Mouse (Mus musculus) intestine, postnatal 0 days (tissue): ENCODE results near the gene Nfix. TPM values are rescaled to one million over a fixed set of nuclear protein-coding genes. Genes with fewer than 3 reads are reported as not detected.

Experiments used
- ATAC-seq: fragments of 200-750 bp; cut with Nextera tagmentation; 2 replicates; pipeline ENCODE4 v1.8.0; 2017; ENCODE audit warnings: mild to moderate bottlenecking, moderate TSS enrichment, moderate library complexity
- H3K27ac ChIP-seq: fragments of 300-500 bp; sonication (generic); 2 replicates; pipeline ENCODE4 v1.5.1; 2014; ENCODE audit warnings: mild to moderate bottlenecking, low read depth, low read length, moderate library complexity
- H3K27me3 ChIP-seq: fragments of 300-500 bp; sonication (generic); replicated peaks from 2 replicates; pipeline ENCODE4 v1.6.1; 2014; ENCODE audit warnings: low read length, mixed read lengths; ENCODE audit not compliant: control insufficient read depth, insufficient read depth
- H3K36me3 ChIP-seq: fragments of 300-500 bp; sonication (generic); 2 replicates; pipeline ENCODE4 v1.6.1; 2014; ENCODE audit warnings: mild to moderate bottlenecking, moderate library complexity; ENCODE audit not compliant: control insufficient read depth, insufficient read depth
- H3K4me1 ChIP-seq: fragments of 300-500 bp; sonication (generic); replicated peaks from 2 replicates; pipeline ENCODE4 v1.6.1; 2014; ENCODE audit warnings: antibody characterized with exemption, low read length, mixed read lengths; ENCODE audit not compliant: control insufficient read depth, insufficient read depth
- H3K4me2 ChIP-seq: fragments of 300-500 bp; sonication (generic); replicated peaks from 2 replicates; pipeline ENCODE4 v1.6.1; 2014; ENCODE audit warnings: low read depth, mild to moderate bottlenecking, moderate library complexity
- H3K4me3 ChIP-seq: fragments of 300-500 bp; sonication (generic); 2 replicates; pipeline ENCODE4 v1.5.1; 2014; ENCODE audit warnings: low read depth, low read length
- H3K9ac ChIP-seq: fragments of 300-500 bp; sonication (generic); 2 replicates; pipeline ENCODE4 v1.6.1; 2014; ENCODE audit warnings: mild to moderate bottlenecking, low read depth, low read length
- H3K9me3 ChIP-seq: fragments of 300-500 bp; sonication (generic); 2 replicates; pipeline ENCODE4 v1.6.1; 2016; ENCODE audit warnings: mixed run types; ENCODE audit not compliant: control insufficient read depth
- CTCF ChIP-seq: sonication (generic); IDR thresholded peaks from 2 replicates; pipeline ENCODE4 v1.5.1; 2016; ENCODE audit warnings: low read depth, mild to moderate bottlenecking, control low read depth, antibody characterized with exemption, moderate library complexity
- WGBS: fragments of 180-500 bp; shearing (Covaris S2); extraction: QIAGEN DNeasy Blood & Tissue Kit; methylation state at CpG from one replicate; pipeline ENCODE4 v1.1.7; 2014; 5-methylcytosine and 5-hydroxymethylcytosine counted together
- polyA plus RNA-seq: library from polyadenylated mRNA; unstranded; fragments of >200 nt; fragmentation: Nextera tagmentation; extraction: Ambion mirVana; gene quantifications from 2 replicates; pipeline ENCODE4 v1.2.1, GENCODE M21; 2015

Gene Nfix
- polyA plus RNA-seq, 1 experiment from 2014 or later, result 12.0 TPM

DNA sequence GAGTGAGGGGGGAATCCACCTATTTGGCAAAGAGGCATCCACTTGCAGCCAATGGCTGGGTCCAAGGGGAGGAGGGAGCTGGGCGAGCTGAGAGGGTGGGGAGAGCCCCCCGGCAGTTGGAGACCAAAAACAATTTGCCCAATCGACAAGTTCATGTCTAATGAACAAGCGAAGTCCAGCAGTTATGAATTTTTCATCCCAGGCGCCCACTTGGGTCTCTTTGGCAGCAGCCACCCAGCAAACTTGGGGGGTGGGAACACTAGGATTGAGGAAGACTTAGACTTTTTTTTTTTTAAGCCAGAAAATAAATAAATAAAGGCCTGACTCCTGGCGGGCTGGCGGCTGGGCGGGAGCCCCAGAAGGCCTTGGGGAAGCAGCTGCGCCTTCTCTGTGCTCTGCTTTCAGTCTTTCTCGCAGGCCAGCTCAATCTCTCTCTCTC, 25.7 kb downstream of the Nfix start:
- Histone ChIP-seq H3K9me3 (no peaks in the 10 kb centered on the region), H3K4me3 (no peak overlapping the region), H3K27ac (no peak overlapping the region), H3K36me3 (no peaks in the 10 kb centered on the region), H3K27me3 (peaks cover 71% of the 10 kb centered on the region), H3K9ac (no peak overlapping the region), H3K4me2 (peak overlapping the region; percentile 45), H3K4me1 (0 out of 2 replicates have a peak, but pooled peaks cover 8% of the 10 kb centered on the region)
- TF ChIP-seq CTCF, result no peak
- no peak for ATAC-seq
- 7% methylated on average over 10 of the region's 10 CpGs for WGBS

DNA sequence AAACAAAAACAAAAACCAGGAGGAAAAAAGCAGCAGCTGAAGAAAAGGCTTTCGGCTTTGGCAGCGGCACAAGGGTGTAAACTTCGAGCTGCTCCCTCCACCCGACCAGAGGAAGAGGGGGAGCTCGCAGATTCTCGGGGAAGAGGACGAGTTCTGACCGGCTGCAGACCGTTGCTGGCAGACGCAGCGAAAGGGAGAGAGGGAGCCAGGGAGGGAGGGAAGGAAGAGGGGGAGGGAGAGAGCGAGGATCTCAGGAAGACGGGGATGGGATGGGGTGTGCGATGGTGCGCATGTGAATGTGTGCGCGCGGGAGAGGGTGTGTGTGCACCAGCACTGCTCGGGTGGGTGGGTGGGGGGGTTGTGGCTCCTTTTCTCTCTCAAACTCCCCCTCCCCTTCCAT, 26.3 kb downstream of the Nfix start:
- no peaks in the 10 kb centered on the region for H3K9me3 ChIP-seq
- H3K9ac ChIP-seq, result no peak overlapping the region
- H3K4me1 ChIP-seq, result 0 out of 2 replicates have a peak, but pooled peaks cover 8% of the 10 kb centered on the region
- H3K27me3 ChIP-seq, result peaks cover 67% of the 10 kb centered on the region
- ATAC-seq, result peak; percentile 54
- TF ChIP-seq CTCF, result no peak
- WGBS, result 3% methylated on average over 18 of the region's 19 CpGs
- peak overlapping the region; percentile 43 for H3K4me2 ChIP-seq
- H3K4me3 ChIP-seq, result peak overlapping the region; percentile 17
- H3K36me3 ChIP-seq, result no peaks in the 10 kb centered on the region
- no peak overlapping the region for H3K27ac ChIP-seq

DNA sequence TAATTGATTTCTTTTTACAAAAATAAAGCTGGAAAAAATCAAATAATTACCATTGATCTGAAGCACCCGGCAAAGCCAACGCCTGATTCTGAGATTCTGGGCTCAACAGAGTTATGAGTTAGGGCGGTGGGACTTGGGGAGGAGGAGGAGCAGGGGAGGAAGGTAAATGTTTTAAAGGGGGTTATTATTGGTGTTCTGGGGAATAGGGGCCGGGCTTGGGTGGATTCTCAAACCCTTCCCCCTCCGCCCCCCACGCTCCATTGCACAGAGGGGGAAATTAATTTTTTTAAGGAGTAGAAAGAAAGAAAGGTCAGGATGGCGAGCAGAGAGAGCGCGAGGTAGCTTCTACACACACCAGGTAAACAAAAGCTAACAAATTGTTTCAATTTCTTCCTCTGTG, 26.8 kb downstream of the Nfix start:
- H3K4me3 ChIP-seq, result peak overlapping the region; percentile 17
- H3K36me3 ChIP-seq, result no peaks in the 10 kb centered on the region; the same call in 1 of the 2 replicates
- no peaks in the 10 kb centered on the region for H3K9me3 ChIP-seq
- 0 out of 2 replicates have a peak, but pooled peaks cover 8% of the 10 kb centered on the region for H3K4me1 ChIP-seq
- no peak overlapping the region for H3K9ac ChIP-seq
- ATAC-seq, result no peak
- TF ChIP-seq CTCF, result no peak
- no peak overlapping the region for H3K27ac ChIP-seq
- H3K4me2 ChIP-seq, result peak overlapping the region; percentile 43
- WGBS, result 9% methylated on average over 9 of the region's 9 CpGs
- peaks cover 62% of the 10 kb centered on the region for H3K27me3 ChIP-seq

DNA sequence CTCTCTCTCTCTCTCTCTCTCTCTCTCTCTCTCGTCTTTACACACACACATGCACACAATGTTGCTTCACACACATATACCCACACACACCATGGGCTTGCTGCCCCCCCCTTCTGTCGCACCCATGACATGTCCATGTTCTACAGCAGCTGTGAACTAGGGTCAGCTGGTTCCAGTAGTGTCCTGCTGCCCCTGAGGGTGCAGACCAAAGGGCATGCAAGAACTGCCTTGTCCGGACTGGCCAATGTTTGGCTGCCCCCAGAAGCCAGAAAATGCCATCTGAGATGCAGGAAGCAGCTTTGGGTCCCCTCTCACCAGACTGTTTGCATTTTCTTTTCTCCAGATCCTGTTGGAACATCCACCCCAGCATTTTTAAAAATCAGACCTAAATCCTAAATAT, 27.5 kb downstream of the Nfix start:
- H3K36me3 ChIP-seq, result no peaks in the 10 kb centered on the region; the same call in 1 of the 2 replicates

DNA sequence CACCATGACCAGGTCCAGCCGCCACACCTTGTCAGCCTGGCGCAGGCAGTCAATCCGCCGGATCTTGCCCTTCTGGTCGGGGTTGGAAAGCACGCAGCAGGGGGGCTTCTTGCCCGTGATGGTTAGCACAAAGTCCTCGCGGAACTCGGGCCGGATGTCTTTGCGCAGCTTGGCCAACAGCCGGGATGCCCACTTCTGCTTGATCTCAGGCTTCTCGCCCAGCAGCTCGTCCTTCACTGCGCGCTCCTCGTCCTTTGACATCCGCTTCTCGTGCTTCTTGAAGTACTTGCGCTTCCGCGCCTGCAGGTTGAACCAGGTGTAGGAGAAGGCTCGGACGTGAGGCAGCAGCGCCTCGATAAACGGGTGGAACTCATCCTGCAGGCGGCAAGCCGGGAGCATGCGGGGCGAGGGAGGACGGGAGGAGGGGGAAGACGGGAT, 28.2 kb downstream of the Nfix start:
- Histone ChIP-seq H3K36me3 (no peaks in the 10 kb centered on the region; the same call in 1 of the 2 replicates), H3K4me2 (no peak overlapping the region; the same call in 1 of the 2 replicates), H3K27me3 (peaks cover 51% of the 10 kb centered on the region), H3K4me1 (0 out of 2 replicates have a peak, but pooled peaks cover 8% of the 10 kb centered on the region), H3K9ac (no peak overlapping the region), H3K4me3 (no peak overlapping the region), H3K9me3 (no peaks in the 10 kb centered on the region), H3K27ac (no peak overlapping the region)
- WGBS, result 22% methylated on average over 33 of the region's 34 CpGs
- no peak for ATAC-seq
- TF ChIP-seq CTCF, result no peak

More for the DNA sequence above, 27.5 kb downstream of the Nfix start:
- H3K9ac ChIP-seq, result no peak overlapping the region
- no peak overlapping the region for H3K4me2 ChIP-seq
- no peak overlapping the region for H3K27ac ChIP-seq
- 16% methylated on average over 3 of the region's 3 CpGs for WGBS
- H3K4me3 ChIP-seq, result no peak overlapping the region
- no peaks in the 10 kb centered on the region for H3K9me3 ChIP-seq
- peaks cover 55% of the 10 kb centered on the region for H3K27me3 ChIP-seq
- 0 out of 2 replicates have a peak, but pooled peaks cover 8% of the 10 kb centered on the region for H3K4me1 ChIP-seq
- ATAC-seq, result no peak
- no peak for TF ChIP-seq CTCF

DNA sequence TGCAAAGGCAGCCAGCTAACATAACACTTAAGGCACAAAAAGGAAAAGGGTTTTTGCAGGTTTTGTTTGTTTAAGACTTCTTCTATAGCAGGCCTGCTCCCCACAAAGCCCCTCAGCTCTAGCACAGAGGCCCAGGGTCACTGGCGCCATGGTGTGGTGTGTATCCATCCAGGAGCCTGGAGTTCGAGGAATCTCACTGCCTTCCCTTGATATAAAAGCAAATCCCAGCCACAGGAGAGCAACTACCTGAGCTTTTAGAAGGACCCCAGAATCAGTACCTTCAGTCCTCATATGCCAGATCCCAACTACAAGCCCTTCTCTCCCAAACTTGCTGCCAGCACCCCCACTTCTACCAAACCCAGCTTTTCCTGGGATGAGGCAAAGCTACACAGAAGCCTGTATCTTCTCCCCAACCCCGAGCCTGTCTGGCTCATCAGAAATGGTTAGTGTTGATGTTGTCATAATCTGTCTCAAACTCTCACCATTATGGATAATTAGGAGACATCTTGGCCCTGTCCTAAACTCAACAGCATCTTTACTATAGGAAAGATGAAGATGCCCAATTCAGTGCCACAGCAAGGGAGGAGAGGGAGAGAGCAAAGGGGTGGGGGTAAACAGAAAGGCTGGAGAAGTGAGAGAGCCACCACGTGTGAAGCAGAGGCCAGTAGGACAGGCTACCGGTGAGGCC, 29.0 kb downstream of the Nfix start:
- ATAC-seq, result no peak
- TF ChIP-seq CTCF, result no peak
- H3K9ac ChIP-seq, result no peak overlapping the region
- H3K27me3 ChIP-seq, result peaks cover 45% of the 10 kb centered on the region
- H3K9me3 ChIP-seq, result no peaks in the 10 kb centered on the region
- no peak overlapping the region for H3K4me3 ChIP-seq
- no peak overlapping the region for H3K27ac ChIP-seq
- no peak overlapping the region for H3K4me2 ChIP-seq
- H3K36me3 ChIP-seq, result no peaks in the 10 kb centered on the region; the same call in 1 of the 2 replicates
- 39% methylated on average over 5 of the region's 5 CpGs for WGBS
- H3K4me1 ChIP-seq, result 0 out of 2 replicates have a peak, but pooled peaks cover 8% of the 10 kb centered on the region
